Mouse (Mus musculus): ENCODE data around the gene Plekhm1. TPM values are rescaled to one million over a fixed set of nuclear protein-coding genes. Genes with fewer than 3 reads are reported as not detected.
"Not testable (repeated sequence)": the region's sequence is repeated elsewhere in the genome, so short reads cannot be mapped to it uniquely, and the experiment has no call there.

Gene Plekhm1
- polyA plus RNA-seq, 1 experiment from 2014 or later = 6.1 TPM

- peak; percentile 49; the same call in 1 of the 2 replicates for ATAC-seq
- H3K4me2 ChIP-seq (ENCODE audit: low read depth, low read length); H3K9ac ChIP-seq (ENCODE audit: low read depth, low read length); H3K27me3 ChIP-seq (replicated peaks; ENCODE audit: control insufficient read depth, insufficient read depth, low read length); H3K4me1 ChIP-seq (ENCODE audit: control insufficient read depth, insufficient read depth, low read length); H3K9me3 ChIP-seq (ENCODE audit: control insufficient read depth, low read length); H3K4me3 ChIP-seq (ENCODE audit: low read length); H3K27ac ChIP-seq (ENCODE audit: low read length); H3K36me3 ChIP-seq (ENCODE audit: control insufficient read depth, insufficient read depth, low read length): not testable (repeated sequence)
- 38% methylated on average over 4 of the region's 4 CpGs for WGBS
Measured at GRCm38 (mm10) chr11:103322832-103323231, 89.7 kb downstream of the Plekhm1 start.

- H3K27ac ChIP-seq (ENCODE audit: low read length) = no peak overlapping the region
- no peaks in the 10 kb centered on the region for H3K4me1 ChIP-seq (ENCODE audit: control insufficient read depth, insufficient read depth, low read length)
- H3K4me3 ChIP-seq (ENCODE audit: low read length) = no peak overlapping the region
- WGBS = 52% methylated on average over 4 of the region's 4 CpGs
- no peaks in the 10 kb centered on the region for H3K36me3 ChIP-seq (ENCODE audit: control insufficient read depth, insufficient read depth, low read length)
- no peaks in the 10 kb centered on the region for H3K9me3 ChIP-seq (ENCODE audit: control insufficient read depth, low read length)
- H3K9ac ChIP-seq (ENCODE audit: low read depth, low read length) = no peak overlapping the region
- H3K27me3 ChIP-seq (replicated peaks; ENCODE audit: control insufficient read depth, insufficient read depth, low read length) = no peaks in the 10 kb centered on the region
- no peak for ATAC-seq
- H3K4me2 ChIP-seq (ENCODE audit: low read depth, low read length) = no peak overlapping the region
Measured at GRCm38 (mm10) chr11:103320646-103321045, 91.8 kb downstream of the Plekhm1 start.

- H3K9me3 ChIP-seq (ENCODE audit: control insufficient read depth, low read length) = no peaks in the 10 kb centered on the region
- H3K27ac ChIP-seq (ENCODE audit: low read length) = no peak overlapping the region
- H3K36me3 ChIP-seq (ENCODE audit: control insufficient read depth, insufficient read depth, low read length) = no peaks in the 10 kb centered on the region
- no peak for ATAC-seq
- 83% methylated on average over 8 of the region's 8 CpGs for WGBS
- peaks cover under 1% of the 10 kb centered on the region; the same call in 1 of the 2 replicates for H3K4me1 ChIP-seq (ENCODE audit: control insufficient read depth, insufficient read depth, low read length)
- no peak overlapping the region for H3K4me2 ChIP-seq (ENCODE audit: low read depth, low read length)
- no peak overlapping the region for H3K9ac ChIP-seq (ENCODE audit: low read depth, low read length)
- H3K4me3 ChIP-seq (ENCODE audit: low read length) = no peak overlapping the region
- no peaks in the 10 kb centered on the region for H3K27me3 ChIP-seq (replicated peaks; ENCODE audit: control insufficient read depth, insufficient read depth, low read length)
Measured at GRCm38 (mm10) chr11:103320196-103320595, 92.3 kb downstream of the Plekhm1 start.

- ATAC-seq = no peak
- H3K4me1 ChIP-seq (ENCODE audit: control insufficient read depth, insufficient read depth, low read length) = peaks cover 6% of the 10 kb centered on the region; the same call in 1 of the 2 replicates
- no peaks in the 10 kb centered on the region for H3K27me3 ChIP-seq (replicated peaks; ENCODE audit: control insufficient read depth, insufficient read depth, low read length)
- no peak overlapping the region for H3K4me2 ChIP-seq (ENCODE audit: low read depth, low read length)
- no peaks in the 10 kb centered on the region for H3K9me3 ChIP-seq (ENCODE audit: control insufficient read depth, low read length)
- WGBS = 67% methylated on average over 1 of the region's 1 CpGs
- H3K36me3 ChIP-seq (ENCODE audit: control insufficient read depth, insufficient read depth, low read length) = no peaks in the 10 kb centered on the region
- H3K9ac ChIP-seq (ENCODE audit: low read depth, low read length) = no peak overlapping the region
- H3K4me3 ChIP-seq (ENCODE audit: low read length) = no peak overlapping the region
- no peak overlapping the region for H3K27ac ChIP-seq (ENCODE audit: low read length)
Measured at GRCm38 (mm10) chr11:103318042-103318441, 94.4 kb downstream of the Plekhm1 start.

GRCm38 (mm10) chr11:103315379-103315778, 97.1 kb downstream of the Plekhm1 start:
- H3K27me3 ChIP-seq (replicated peaks; ENCODE audit: control insufficient read depth, insufficient read depth, low read length) = no peaks in the 10 kb centered on the region
- 64% methylated on average over 5 of the region's 5 CpGs for WGBS
- H3K9ac ChIP-seq (ENCODE audit: low read depth, low read length) = no peak overlapping the region
- no peaks in the 10 kb centered on the region for H3K9me3 ChIP-seq (ENCODE audit: control insufficient read depth, low read length)
- H3K36me3 ChIP-seq (ENCODE audit: control insufficient read depth, insufficient read depth, low read length) = no peaks in the 10 kb centered on the region
- no peak overlapping the region for H3K27ac ChIP-seq (ENCODE audit: low read length)
- H3K4me2 ChIP-seq (ENCODE audit: low read depth, low read length) = no peak overlapping the region
- H3K4me1 ChIP-seq (ENCODE audit: control insufficient read depth, insufficient read depth, low read length) = peaks cover 14% of the 10 kb centered on the region
- no peak for ATAC-seq
- H3K4me3 ChIP-seq (ENCODE audit: low read length) = no peak overlapping the region

GRCm38 (mm10) chr11:103314736-103315374, 97.6 kb downstream of the Plekhm1 start:
- Histone ChIP-seq H3K9me3 (ENCODE audit: control insufficient read depth, low read length) (no peaks in the 10 kb centered on the region), H3K9ac (ENCODE audit: low read depth, low read length) (no peak overlapping the region), H3K4me1 (ENCODE audit: control insufficient read depth, insufficient read depth, low read length) (peaks cover 14% of the 10 kb centered on the region), H3K27ac (ENCODE audit: low read length) (no peak overlapping the region), H3K36me3 (ENCODE audit: control insufficient read depth, insufficient read depth, low read length) (no peaks in the 10 kb centered on the region), H3K27me3 (replicated peaks; ENCODE audit: control insufficient read depth, insufficient read depth, low read length) (no peaks in the 10 kb centered on the region), H3K4me3 (ENCODE audit: low read length) (no peak overlapping the region), H3K4me2 (ENCODE audit: low read depth, low read length) (no peak overlapping the region)
- 49% methylated on average over 10 of the region's 10 CpGs for WGBS
- no peak for ATAC-seq

Other genes with a start within 250 kb of the Plekhm1 start
- gene Fmnl1, start 241.6 kb downstream of the Plekhm1 start, polyA plus RNA-seq (2015; fragmentation: Nextera tagmentation; extraction: Ambion mirVana) = 2.2 and 2.3 TPM in 2 replicates
- gene 1700023F06Rik, start 204.1 kb downstream of the Plekhm1 start, polyA plus RNA-seq (2015; fragmentation: Nextera tagmentation; extraction: Ambion mirVana) = 0.57 and 0.83 TPM in 2 replicates
- not detected in 2 replicates for gene Spata32, start 194.3 kb downstream of the Plekhm1 start, polyA plus RNA-seq (2015; fragmentation: Nextera tagmentation; extraction: Ambion mirVana)
- gene Map3k14, start 145.2 kb downstream of the Plekhm1 start, polyA plus RNA-seq (2015; fragmentation: Nextera tagmentation; extraction: Ambion mirVana) = 3.1 TPM in 2 replicates
- gene Arhgap27, start 49.0 kb downstream of the Plekhm1 start, polyA plus RNA-seq (2015; fragmentation: Nextera tagmentation; extraction: Ambion mirVana) = 40.2 and 42.3 TPM in 2 replicates
- gene Lrrc37a, start 91.9 kb upstream of the Plekhm1 start, polyA plus RNA-seq (2015; fragmentation: Nextera tagmentation; extraction: Ambion mirVana) = not detected in 2 replicates
- not detected in 2 replicates for gene Gm884, start 208.5 kb upstream of the Plekhm1 start, polyA plus RNA-seq (2015; fragmentation: Nextera tagmentation; extraction: Ambion mirVana)
- not detected in 2 replicates for gene Lyzl6, start 226.2 kb upstream of the Plekhm1 start, polyA plus RNA-seq (2015; fragmentation: Nextera tagmentation; extraction: Ambion mirVana)
- 0.44 and 0.81 TPM in 2 replicates for gene Rprml, start 236.9 kb upstream of the Plekhm1 start, polyA plus RNA-seq (2015; fragmentation: Nextera tagmentation; extraction: Ambion mirVana)

Measured in intestine, embryonic 16.5 days (tissue).